Mouse (Mus musculus) midbrain, embryonic 14.5 days (tissue): ENCODE measurements around the gene Cytip. TPM values are rescaled to one million over a fixed set of nuclear protein-coding genes. Genes with fewer than 3 reads are reported as not detected.
A peak's percentile ranks its signal among the peaks of the same experiment; 100 is the strongest.

Experiments used
- ATAC-seq: fragments of 200-750 bp; cut with Nextera tagmentation; 2 replicates; pipeline ENCODE4 v1.8.0; 2017; ENCODE audit warnings: moderate number of reproducible peaks, moderate library complexity; ENCODE audit not compliant: low FRiP score, low TSS enrichment
- DNase-seq: peaks from one replicate; pipeline ENCODE4 v3.0.0-alpha.2; 2015
- H3K27ac ChIP-seq: fragments of 300-500 bp; sonication (generic); replicated peaks from 2 replicates; pipeline ENCODE4 v1.5.1; 2014; ENCODE audit warnings: mild to moderate bottlenecking, low read depth, low read length, moderate library complexity
- H3K27me3 ChIP-seq: fragments of 300-500 bp; sonication (generic); 2 replicates; pipeline ENCODE4 v1.6.1; 2014; ENCODE audit warnings: low read length, control low read depth, mixed read lengths; ENCODE audit not compliant: control insufficient read depth, insufficient read depth
- H3K36me3 ChIP-seq: fragments of 300-500 bp; sonication (generic); 2 replicates; pipeline ENCODE4 v1.6.1; 2014; ENCODE audit warnings: low read length, control low read depth; ENCODE audit not compliant: control insufficient read depth, insufficient read depth
- H3K4me1 ChIP-seq: fragments of 300-500 bp; sonication (generic); 2 replicates; pipeline ENCODE4 v1.6.1; 2014; ENCODE audit warnings: mild to moderate bottlenecking, antibody characterized with exemption, low read length, control low read depth; ENCODE audit not compliant: control insufficient read depth, insufficient read depth
- H3K4me2 ChIP-seq: fragments of 300-500 bp; sonication (generic); 2 replicates; pipeline ENCODE4 v1.6.1; 2014; ENCODE audit warnings: mild to moderate bottlenecking, low read length, moderate library complexity
- H3K4me3 ChIP-seq: fragments of 300-500 bp; sonication (generic); replicated peaks from 2 replicates; pipeline ENCODE4 v1.5.1; 2014; ENCODE audit warnings: low read depth, low read length
- H3K9ac ChIP-seq: fragments of 300-500 bp; sonication (generic); replicated peaks from 2 replicates; pipeline ENCODE4 v1.6.1; 2014; ENCODE audit warnings: mild to moderate bottlenecking, low read length, moderate library complexity
- H3K9me3 ChIP-seq: fragments of 300-500 bp; sonication (generic); 2 replicates; pipeline ENCODE4 v1.6.1; 2016; ENCODE audit warnings: low read length, control low read depth, mixed read lengths; ENCODE audit not compliant: control insufficient read depth
- WGBS: fragments of 180-500 bp; shearing (Covaris S2); extraction: QIAGEN DNeasy Blood & Tissue Kit; methylation state at CpG from one replicate; pipeline ENCODE4 v1.1.7; 2014; 5-methylcytosine and 5-hydroxymethylcytosine counted together
- polyA plus RNA-seq: library from polyadenylated mRNA; unstranded; fragments of >200 nt; fragmentation: Nextera tagmentation; extraction: Ambion mirVana; gene quantifications from 2 replicates; pipeline ENCODE4 v1.2.1, GENCODE M21; 2014

Cytip gene
- polyA plus RNA-seq, 1 experiment from 2014 or later = 0.38 TPM

DNA sequence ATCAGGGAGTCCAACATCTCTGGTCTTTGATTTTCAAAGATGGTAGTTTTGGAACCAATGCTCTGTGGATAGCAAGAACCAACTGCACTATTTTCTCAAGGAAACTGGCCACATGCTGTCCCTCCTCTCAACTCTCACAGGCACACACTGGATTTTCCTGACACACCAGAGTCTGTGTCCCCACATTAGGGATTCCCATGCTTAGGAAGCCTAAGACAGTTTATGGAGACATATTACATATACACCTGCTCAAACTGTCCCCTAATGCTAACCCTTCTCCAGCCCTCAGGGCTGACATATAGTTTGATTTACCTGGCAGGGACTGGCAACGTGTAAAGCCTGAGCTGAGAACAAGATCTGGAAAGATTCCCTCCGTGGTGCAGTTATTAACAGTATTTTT, 37.2 kb downstream of the Cytip start:
- no peak for ATAC-seq
- no peak overlapping the region for H3K27ac ChIP-seq
- H3K4me2 ChIP-seq = no peak overlapping the region
- H3K4me3 ChIP-seq = no peak overlapping the region
- H3K36me3 ChIP-seq = no peaks in the 10 kb centered on the region
- H3K27me3 ChIP-seq = no peaks in the 10 kb centered on the region
- H3K4me1 ChIP-seq = no peaks in the 10 kb centered on the region
- no peak overlapping the region for H3K9ac ChIP-seq
- WGBS = 88% methylated on average over 2 of the region's 2 CpGs
- H3K9me3 ChIP-seq = no peaks in the 10 kb centered on the region
- no peak for DNase-seq

DNA sequence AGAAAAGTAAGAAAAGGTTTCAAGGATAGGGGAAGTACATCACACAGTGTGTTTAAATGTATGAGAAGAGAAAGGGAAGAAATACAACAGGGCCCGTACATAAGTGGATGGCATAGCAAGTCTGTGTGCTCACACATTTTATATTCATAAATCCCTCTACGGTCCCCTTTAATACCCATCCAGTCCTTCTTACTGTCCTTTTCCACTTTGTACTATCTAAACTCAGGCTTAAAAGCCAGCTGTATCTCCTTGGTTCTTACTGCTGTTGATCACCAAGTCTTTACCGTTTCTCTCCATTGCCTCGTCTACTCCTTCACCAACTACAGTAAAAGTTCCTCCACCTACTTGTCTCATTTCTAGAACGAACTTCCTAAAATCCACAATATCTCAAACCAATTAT, 37.9 kb downstream of the Cytip start:
- H3K9ac ChIP-seq = no peak overlapping the region
- no peaks in the 10 kb centered on the region for H3K27me3 ChIP-seq
- H3K36me3 ChIP-seq = no peaks in the 10 kb centered on the region
- H3K9me3 ChIP-seq = no peaks in the 10 kb centered on the region
- no peaks in the 10 kb centered on the region for H3K4me1 ChIP-seq
- DNase-seq (no peak), ATAC-seq (no peak)
- no peak overlapping the region for H3K4me3 ChIP-seq
- H3K4me2 ChIP-seq = no peak overlapping the region
- 94% methylated on average over 5 of the region's 5 CpGs for WGBS
- no peak overlapping the region for H3K27ac ChIP-seq

DNA sequence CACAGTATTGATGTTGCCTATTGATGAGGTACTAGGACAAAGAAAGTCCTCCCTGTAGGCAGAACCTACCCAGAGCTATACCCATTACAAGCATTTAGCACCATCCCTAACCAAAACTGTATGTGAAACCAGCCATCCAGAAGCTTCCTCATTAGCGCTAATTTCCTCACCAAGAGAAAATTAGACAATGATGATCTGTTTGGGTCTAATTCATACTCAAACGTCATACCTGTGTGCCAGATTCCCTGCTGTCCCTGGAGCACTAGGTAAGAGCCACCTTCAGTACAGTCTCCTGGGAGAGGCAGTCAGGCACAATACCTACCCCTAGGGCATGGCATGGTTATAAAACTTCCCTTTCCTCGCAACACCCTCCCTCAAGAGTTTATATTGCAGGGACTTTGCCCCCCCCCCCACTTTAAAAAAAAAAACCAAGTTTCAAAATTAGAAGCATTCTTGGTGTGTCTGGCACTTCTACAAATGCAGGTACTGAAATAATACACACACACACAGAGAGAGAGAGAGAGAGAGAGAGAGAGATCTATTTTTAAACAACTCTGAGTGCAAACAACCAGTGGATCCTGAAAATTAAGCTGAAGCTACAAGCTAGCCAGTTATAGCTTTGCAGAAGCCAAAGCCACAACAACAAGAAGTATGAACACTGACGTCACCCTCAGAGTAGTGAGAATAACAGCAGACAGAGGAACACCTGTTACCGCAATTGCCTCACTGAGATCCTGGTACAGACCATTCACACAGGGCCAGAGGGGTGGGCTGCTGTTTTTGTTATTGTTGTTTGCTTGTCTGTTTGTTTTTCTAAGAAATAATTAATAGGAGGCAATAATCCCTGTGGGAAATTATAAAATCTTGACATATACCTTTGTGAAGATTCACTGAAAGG, 38.6 kb downstream of the Cytip start:
- Histone ChIP-seq H3K9me3 (no peaks in the 10 kb centered on the region), H3K9ac (no peak overlapping the region), H3K4me3 (no peak overlapping the region), H3K27me3 (no peaks in the 10 kb centered on the region), H3K4me1 (no peaks in the 10 kb centered on the region), H3K4me2 (no peak overlapping the region), H3K27ac (no peak overlapping the region), H3K36me3 (no peaks in the 10 kb centered on the region)
- DNase-seq = no peak
- ATAC-seq = no peak
- WGBS = 86% methylated on average over 5 of the region's 5 CpGs

DNA sequence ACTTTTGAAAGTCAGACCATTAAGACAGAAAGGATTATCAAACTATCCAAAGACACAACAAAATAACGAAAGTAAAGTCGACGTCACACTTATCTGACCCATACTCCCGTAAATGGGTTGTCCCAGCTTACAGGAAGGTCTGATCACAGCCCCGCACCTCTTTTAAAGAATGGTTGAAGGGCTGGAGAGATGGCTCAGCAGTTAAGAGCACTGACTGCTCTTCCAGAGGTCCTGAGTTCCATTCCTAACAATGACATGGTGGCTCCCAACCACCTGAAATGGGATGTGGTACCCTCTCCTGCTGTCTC, 39.3 kb downstream of the Cytip start:
- Histone ChIP-seq H3K27ac (no peak overlapping the region), H3K4me2 (no peak overlapping the region), H3K9ac (no peak overlapping the region), H3K9me3 (no peaks in the 10 kb centered on the region), H3K4me3 (no peak overlapping the region), H3K36me3 (no peaks in the 10 kb centered on the region), H3K27me3 (no peaks in the 10 kb centered on the region), H3K4me1 (no peaks in the 10 kb centered on the region)
- 94% methylated on average over 5 of the region's 5 CpGs for WGBS
- ATAC-seq (no peak), DNase-seq (no peak)

DNA sequence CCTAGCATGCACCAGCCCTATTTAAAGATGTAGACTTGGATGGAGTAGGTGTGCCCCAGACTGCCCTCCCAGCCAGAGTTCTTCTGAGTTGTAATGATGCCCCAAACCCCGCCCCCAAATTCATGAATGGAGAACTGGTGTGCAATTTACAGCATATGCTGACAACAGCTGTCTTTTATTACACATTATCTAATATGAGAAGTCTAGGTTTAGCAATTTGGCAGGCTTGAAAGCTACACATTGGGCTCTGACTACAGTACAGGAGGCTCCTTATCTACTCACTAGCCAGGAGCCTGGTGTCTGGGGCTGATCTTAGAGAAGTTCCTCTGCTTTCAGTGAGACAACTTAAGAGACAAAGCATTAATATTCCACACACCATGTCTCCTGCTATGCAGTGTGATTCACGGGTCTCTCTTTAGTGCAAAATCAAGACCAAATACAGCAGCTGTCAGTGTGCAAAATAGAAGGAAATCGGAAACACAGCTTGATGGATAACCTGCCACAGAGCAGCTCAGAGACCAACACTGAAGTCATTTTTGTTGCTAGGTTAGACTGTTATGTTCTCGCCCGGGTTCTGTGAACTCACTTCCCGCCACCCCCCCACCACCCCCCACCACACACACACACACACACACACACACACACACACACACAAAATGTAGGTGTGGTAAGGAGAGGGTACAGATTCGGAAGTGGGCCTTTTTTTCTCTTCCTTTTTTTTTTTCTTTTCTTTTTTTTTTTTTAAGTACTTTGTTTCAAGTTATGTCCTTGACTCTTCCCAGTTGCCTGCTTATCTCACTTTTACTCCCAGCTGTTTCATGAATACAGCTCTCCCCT, 39.8 kb downstream of the Cytip start:
- DNase-seq (no peak), ATAC-seq (0 out of 2 replicates have a peak, but pooled peaks have one; percentile 14)
- Histone ChIP-seq H3K36me3 (no peaks in the 10 kb centered on the region), H3K4me3 (no peak overlapping the region), H3K9me3 (no peaks in the 10 kb centered on the region), H3K4me2 (no peak overlapping the region), H3K27me3 (no peaks in the 10 kb centered on the region), H3K9ac (no peak overlapping the region), H3K27ac (no peak overlapping the region), H3K4me1 (no peaks in the 10 kb centered on the region)
- 75% methylated on average over 7 of the region's 7 CpGs for WGBS

DNA sequence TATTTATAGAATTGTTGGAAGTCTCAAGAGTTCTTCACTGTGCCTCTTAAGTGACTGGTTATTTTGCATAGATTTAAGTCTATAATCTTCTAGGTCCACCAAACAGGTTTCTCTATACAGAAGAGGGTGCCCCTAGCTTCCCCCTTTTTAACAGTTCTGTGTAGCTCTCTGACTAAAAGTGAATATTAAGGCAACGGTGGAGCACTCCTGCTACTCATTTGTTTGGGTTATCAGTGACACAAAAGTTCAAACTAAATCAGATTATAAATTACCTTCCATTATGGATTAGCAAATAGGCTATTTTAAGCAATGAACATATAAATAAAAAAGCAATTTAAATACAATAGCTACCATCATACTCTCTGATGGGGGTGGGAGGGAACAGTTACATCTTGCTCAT, 40.8 kb downstream of the Cytip start:
- Histone ChIP-seq H3K4me3 (no peak overlapping the region), H3K36me3 (no peaks in the 10 kb centered on the region), H3K9ac (no peak overlapping the region), H3K27me3 (no peaks in the 10 kb centered on the region), H3K9me3 (no peaks in the 10 kb centered on the region), H3K4me1 (no peaks in the 10 kb centered on the region), H3K4me2 (no peak overlapping the region), H3K27ac (no peak overlapping the region)
- 73% methylated on average over 1 of the region's 1 CpGs for WGBS
- ATAC-seq (no peak), DNase-seq (no peak)

DNA sequence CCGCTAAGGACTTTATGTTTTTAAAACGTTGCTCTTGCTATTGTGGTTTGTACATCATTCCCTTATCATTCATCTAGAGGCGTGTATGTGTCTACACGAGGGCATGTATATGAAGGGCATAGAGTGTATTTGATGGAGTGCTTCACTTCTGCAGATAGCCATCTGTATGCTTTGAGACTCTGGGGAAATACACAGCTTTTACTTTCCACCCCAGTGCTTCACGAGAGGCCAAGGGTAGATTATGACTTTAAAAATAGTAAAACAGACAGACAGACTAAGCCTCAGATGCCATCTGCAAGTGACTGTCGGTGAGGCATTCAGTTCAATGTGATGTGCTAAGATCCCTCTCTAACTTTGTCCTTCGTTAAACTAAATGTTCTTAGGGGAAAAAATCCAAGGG, 41.6 kb downstream of the Cytip start:
- Histone ChIP-seq H3K4me3 (no peak overlapping the region), H3K27me3 (no peaks in the 10 kb centered on the region), H3K36me3 (no peaks in the 10 kb centered on the region), H3K9me3 (no peaks in the 10 kb centered on the region), H3K4me1 (no peaks in the 10 kb centered on the region), H3K9ac (no peak overlapping the region), H3K27ac (no peak overlapping the region), H3K4me2 (no peak overlapping the region)
- ATAC-seq (no peak), DNase-seq (no peak)
- WGBS = 86% methylated on average over 7 of the region's 7 CpGs

DNA sequence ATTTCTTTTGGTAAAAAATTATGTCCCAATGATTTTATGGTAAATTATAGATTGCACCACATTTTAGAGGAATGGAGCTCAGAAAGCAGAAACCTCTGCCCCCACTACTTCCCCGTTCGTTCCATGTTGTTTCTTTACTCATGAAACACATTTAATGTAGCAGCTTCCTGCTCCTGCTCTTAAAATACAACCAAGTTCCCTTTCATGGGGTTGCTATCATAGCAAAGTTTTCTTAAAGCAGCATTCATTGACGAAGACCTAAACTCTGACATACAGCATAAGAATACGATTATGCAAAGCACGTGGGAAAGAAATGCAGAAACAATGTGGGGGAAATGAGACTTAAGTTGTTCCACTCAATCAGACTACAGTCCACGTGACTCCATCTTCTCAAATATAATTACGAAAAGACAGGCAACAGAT, 45.3 kb downstream of the Cytip start:
- Histone ChIP-seq H3K4me3 (no peak overlapping the region), H3K27me3 (no peaks in the 10 kb centered on the region), H3K4me1 (no peaks in the 10 kb centered on the region), H3K36me3 (no peaks in the 10 kb centered on the region), H3K4me2 (no peak overlapping the region), H3K9me3 (no peaks in the 10 kb centered on the region), H3K9ac (no peak overlapping the region), H3K27ac (no peak overlapping the region)
- DNase-seq = no peak
- 91% methylated on average over 7 of the region's 7 CpGs for WGBS
- ATAC-seq = no peak
